Mouse (Mus musculus) G1E (cell line): ENCODE results near the gene Yeats4.

Experiments
- CTCF ChIP-seq: IDR thresholded peaks from 2 replicates; pipeline ENCODE4 v1.5.1; 2012; ENCODE audit warnings: low read depth, low read length, inconsistent platforms, mixed read lengths
- GATA1 ChIP-seq: IDR thresholded peaks from 2 replicates; pipeline ENCODE4 v1.6.1; 2012; ENCODE audit warnings: borderline replicate concordance, low read length, inconsistent platforms, mixed read lengths
- POLR2AphosphoS5 ChIP-seq: IDR thresholded peaks from 2 replicates; pipeline ENCODE4 v1.6.1; 2012; ENCODE audit warnings: low read depth, low read length, inconsistent platforms; ENCODE audit not compliant: insufficient replicate concordance
- TAL1 ChIP-seq: conservative IDR thresholded peaks from 2 replicates; pipeline ENCODE4 v1.6.1; 2012; ENCODE audit warnings: low read depth, low read length, inconsistent platforms, mixed read lengths

DNA sequence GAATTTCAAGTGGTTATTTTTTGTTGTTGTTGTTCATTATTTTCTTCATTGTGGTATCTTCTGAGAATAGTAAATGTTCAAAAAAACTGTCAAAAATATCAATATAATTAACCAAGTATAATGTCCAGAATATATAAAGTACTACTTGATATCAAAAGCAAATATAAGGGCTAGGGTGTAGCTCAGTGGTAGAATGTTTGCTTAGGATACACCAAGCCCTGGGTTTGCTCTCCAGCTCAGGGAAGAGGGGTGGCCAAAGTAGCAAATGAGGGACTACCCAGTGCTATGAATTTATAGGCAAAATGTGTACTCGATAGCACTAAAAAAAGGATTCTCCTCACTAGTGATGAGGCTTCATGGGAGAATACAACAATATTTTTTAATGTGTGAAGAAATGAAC is 51.2 kb downstream of the Yeats4 start:
- no peak for TF ChIP-seq CTCF
- TF ChIP-seq GATA1: no peak
- no peak for TF ChIP-seq POLR2AphosphoS5
- no peak for TF ChIP-seq TAL1
